Mouse (Mus musculus) cerebellum, adult 18-20 months (tissue): Measurements from ENCODE around the gene Tspan32.

Source experiments
- DNase-seq, 2 experiments: peaks; one replicate each; pipeline ENCODE4 v3.0.0; 2021

Gene Tspan32

DNA sequence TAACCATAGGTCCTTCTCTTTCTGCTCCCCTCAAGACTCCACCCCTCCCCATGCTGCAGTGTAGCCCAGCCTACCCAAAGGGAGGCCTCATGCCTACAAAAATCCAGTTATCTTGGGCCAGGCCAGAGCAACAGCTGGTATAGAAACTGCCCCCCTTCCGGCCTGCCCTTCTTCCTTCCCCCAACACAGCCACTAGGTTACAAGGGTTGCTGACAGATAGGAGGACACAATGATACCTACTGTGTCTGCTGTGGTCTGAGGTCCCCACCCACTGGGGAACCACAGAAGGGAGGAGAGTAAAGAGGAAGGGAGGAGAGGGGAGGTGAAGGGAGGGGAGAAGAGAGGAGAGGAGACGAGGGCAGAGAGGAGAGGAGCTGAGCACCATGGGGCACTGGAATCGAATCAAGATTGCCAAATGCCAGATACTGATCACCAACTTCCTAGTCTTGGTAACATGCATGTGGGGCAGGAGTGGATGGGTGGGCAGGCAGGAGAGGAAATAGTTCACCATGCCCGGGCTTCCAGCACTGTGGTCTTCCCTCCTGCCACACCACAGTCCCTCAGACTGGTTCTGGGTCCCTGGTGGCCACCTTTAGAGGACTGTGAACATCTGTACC, at the start of gene Tspan32:
Gene Tspan32 (plus strand): TSS at position 320 of the 617 bp plus-strand sequence.
- DNase-seq: no peak

DNA sequence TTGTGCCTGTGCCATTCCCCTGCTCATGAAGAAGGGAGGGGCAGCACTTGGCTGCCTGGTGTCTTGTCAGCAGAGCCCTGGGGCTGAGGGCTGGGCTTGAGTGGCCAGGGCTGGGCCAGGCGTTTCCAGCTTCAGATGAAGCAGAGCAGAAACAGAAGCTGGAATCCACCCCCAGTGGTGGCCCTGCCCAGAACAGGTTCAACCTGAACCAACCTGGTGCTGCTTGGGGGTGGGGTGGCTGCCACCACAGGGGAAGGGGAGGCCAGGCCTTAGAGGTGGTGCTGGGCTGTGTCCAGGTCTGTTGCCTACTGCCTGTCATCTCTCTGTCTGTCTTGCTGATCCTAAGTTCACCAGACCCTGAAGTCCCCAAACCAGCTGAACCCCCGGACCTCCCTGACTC, 48.8 kb upstream of the Tspan32 start:
- no peak for DNase-seq

- DNase-seq: no peak
Observed at GRCm38 (mm10) chr7:142958817-142959216, 46.0 kb upstream of the Tspan32 start.

- DNase-seq: no peak
Observed at GRCm38 (mm10) chr7:142959752-142960151, 45.1 kb upstream of the Tspan32 start.

GRCm38 (mm10) chr7:142967414-142967883, 37.4 kb upstream of the Tspan32 start:
- no peak for DNase-seq

DNA sequence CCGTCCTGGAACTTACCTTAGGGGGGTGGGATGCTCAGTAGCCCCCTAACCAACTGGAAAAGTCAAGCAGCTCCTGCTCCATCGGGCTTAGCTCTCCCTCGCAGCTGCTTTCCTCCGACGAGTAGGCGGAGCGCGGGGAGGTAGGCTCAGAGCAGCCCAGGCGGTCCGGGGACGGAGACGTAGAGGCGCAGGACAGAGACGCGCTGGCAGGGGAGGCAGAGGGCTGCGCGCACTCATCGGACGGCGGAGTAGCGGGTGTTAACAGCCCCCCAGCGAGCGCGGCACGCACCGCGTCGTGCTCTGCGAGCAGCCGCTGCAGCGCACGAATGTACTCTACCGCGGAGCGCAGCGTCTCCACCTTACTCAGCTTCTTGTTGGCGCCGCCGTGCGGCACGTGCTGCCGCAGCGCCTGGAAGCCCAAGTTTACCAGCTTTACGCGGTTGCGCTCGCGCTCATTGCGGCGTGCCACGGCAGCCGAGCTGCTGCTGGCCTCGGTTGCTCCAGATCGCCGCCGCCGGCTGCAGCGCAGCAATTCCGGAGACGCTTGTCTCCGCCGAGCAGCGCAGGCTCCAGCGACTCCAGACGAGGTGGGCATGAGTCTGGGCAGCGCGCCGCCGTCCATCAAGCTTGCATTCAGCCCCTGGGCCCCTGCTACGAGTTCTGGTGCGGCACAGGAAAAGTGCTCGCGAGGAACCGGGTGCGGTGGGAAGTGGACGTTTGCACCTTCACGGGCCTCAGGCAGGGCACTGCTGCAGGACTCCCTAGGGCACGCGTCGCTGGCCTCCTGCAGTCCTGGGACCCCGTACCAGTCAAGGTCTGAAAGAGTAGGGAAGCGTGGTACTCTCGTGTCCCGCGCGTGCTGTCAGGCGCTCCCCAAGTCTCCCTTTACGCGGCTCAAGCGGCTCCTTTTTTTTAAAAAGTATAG, 36.7 kb upstream of the Tspan32 start:
- DNase-seq: no peak

- no peak for DNase-seq
Observed at GRCm38 (mm10) chr7:142968809-142969511, 35.9 kb upstream of the Tspan32 start, which contains the start of gene Ascl2. TSS of gene Ascl2 (minus strand) at chr7:142969264.

DNA sequence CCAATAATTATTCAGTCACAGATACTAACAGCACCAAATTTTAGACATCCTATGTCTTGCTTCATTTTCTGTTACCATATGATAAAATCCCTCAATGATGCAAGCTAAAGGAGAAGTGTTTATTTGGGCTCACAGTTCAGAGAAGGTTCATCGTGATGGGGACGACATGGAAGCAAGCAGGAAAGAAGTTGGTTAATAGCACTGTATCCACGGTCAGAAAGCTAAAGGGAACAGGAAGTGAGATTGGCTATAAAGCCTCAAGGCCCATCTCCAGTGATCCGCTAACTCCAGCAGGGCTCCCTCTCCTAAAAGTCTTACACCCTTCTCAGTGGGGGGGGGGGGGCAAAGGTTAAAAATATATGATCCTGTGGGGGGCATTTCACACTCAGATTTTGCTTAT, 22.9 kb upstream of the Tspan32 start:
- DNase-seq: no peak

- no peak for DNase-seq
Observed at GRCm38 (mm10) chr7:142985146-142985545, 19.7 kb upstream of the Tspan32 start.

DNA sequence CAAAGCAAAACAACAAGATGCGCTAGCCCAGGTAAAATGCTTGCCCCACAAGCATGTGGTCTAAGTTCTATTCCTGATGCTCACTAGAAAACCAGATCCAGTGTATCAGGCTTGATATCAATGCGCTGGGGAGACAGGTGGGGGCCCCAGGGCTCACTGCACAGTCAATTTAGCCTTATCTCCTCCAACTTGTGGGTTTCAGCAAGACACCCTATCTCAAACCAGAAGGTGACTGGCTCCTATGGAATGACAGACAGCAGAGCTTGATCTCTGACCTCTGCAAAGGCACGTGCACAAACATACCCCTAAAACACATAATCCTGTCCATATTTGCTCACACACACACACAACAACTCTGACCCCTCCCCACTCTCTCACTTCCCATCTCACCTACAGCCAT, 17.1 kb upstream of the Tspan32 start:
- DNase-seq: no peak

GRCm38 (mm10) chr7:142995004-142995403, 9.8 kb upstream of the Tspan32 start:
- no peak for DNase-seq

- no peak for DNase-seq
Observed at GRCm38 (mm10) chr7:142995630-142996338, 9.1 kb upstream of the Tspan32 start.

DNA sequence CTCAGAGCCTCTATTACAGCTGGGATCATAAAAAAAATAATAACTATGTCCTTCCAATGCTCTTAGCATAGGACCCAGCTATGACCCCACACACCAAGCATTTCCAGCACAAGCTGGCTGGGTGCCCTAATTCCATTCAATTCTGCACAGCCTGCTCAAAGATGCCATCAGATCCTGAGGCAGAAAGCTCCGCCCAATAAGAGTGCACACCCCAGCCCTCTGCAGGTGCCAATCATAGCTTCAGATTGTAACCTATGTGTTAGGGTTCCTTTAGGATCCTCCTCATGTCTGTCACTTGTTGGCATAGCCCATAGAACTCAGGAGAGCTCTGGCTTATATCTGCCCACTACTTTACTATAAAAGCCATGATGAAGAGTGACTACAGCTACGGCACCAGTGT, 7.8 kb upstream of the Tspan32 start:
- no peak for DNase-seq

- no peak for DNase-seq
Observed at GRCm38 (mm10) chr7:142997403-142998150, 7.3 kb upstream of the Tspan32 start.

DNA sequence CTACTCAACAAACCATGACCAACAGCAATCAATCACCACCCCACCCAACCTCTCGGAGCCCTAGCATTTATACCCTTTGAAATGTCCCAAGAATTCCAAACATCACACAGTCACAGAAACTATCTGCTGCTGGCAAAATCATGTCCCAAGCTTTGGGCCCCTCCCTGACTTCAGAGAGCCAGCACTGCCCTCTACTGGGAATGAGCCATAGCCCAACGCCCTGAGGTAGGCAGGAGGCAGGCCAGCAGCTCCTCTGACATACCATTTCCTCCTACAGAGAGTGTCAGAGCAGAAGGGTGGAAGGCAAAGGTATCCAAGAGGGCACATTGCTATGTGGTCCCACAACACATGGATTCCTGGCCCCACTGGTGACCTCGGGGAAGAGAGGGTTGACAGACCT, 2.2 kb upstream of the Tspan32 start:
- no peak for DNase-seq

- no peak for DNase-seq
Observed at GRCm38 (mm10) chr7:143005344-143006096, 674 bp downstream of the Tspan32 start.

GRCm38 (mm10) chr7:143006097-143006755, 1.4 kb downstream of the Tspan32 start:
- no peak for DNase-seq

GRCm38 (mm10) chr7:143006756-143007598, 2.1 kb downstream of the Tspan32 start:
- DNase-seq: no peak

DNA sequence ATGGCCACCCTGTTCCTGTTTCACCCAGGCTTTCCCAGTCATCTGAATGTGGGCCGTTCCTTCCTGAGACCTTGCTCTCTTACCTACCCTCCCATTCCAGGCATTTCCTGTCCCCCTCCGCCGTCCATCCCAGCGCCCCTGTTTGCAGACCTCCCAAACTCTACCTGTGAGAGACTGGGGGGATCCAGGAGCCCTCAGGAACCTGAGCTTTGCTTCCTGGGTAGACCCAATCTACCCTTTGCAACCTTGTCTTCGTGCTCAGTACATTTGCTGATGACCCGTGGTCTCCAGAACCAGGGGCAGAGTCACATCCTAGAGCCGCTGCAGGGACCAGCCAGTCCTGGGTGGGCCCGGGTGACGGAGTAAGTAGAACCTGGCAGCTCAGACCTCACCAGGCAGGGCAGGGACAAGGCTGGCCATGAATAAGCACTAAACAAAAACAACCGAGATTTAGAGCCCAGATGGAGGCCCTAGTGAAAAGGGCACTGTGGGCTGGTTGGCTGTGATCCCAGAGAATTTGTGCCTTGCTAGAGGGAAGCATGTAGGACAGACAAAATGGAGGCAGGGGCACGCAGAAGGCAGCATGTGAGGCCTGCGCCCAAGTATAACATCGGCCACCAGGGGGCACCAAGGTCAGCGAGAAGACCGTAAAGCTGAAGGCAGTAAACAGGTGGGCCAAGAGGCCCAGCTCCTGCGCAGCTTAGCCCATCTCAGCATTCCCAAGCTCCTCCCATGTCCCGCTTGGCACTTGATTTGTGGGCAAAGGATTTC, 2.9 kb downstream of the Tspan32 start:
- DNase-seq: peak; percentile 87 to 90
